Mouse (Mus musculus) liver, embryonic 12.5 days (tissue): ENCODE results near the gene Ncln. TPM values are rescaled to one million over a fixed set of nuclear protein-coding genes. Genes with fewer than 3 reads are reported as not detected.

Source experiments
- ATAC-seq: fragments of 200-750 bp; cut with Nextera tagmentation; 2 replicates; pipeline ENCODE4 v1.8.0; 2017; ENCODE audit warnings: moderate number of reproducible peaks, mild to moderate bottlenecking, moderate library complexity
- H3K27ac ChIP-seq: fragments of 300-500 bp; sonication (generic); 2 replicates; pipeline ENCODE4 v1.5.1; 2016; ENCODE audit warnings: mild to moderate bottlenecking
- H3K27me3 ChIP-seq: fragments of 300-500 bp; sonication (generic); replicated peaks from 2 replicates; pipeline ENCODE4 v1.6.1; 2016; ENCODE audit warnings: mild to moderate bottlenecking, moderate library complexity
- H3K36me3 ChIP-seq: fragments of 300-500 bp; sonication (generic); 2 replicates; pipeline ENCODE4 v1.6.1; 2016; ENCODE audit warnings: mild to moderate bottlenecking, moderate library complexity
- H3K4me1 ChIP-seq: fragments of 300-500 bp; sonication (generic); 2 replicates; pipeline ENCODE4 v1.6.1; 2016
- H3K4me2 ChIP-seq: fragments of 300-500 bp; sonication (generic); 2 replicates; pipeline ENCODE4 v1.6.1; 2016; ENCODE audit warnings: mild to moderate bottlenecking, moderate library complexity
- H3K4me3 ChIP-seq: fragments of 300-500 bp; sonication (generic); 2 replicates; pipeline ENCODE4 v1.5.1; 2016; ENCODE audit warnings: mild to moderate bottlenecking, moderate library complexity
- H3K9ac ChIP-seq: fragments of 300-500 bp; sonication (generic); 2 replicates; pipeline ENCODE4 v1.6.1; 2016; ENCODE audit warnings: mild to moderate bottlenecking, moderate library complexity
- H3K9me3 ChIP-seq: fragments of 300-500 bp; sonication (generic); replicated peaks from 2 replicates; pipeline ENCODE4 v1.6.1; 2016; ENCODE audit warnings: mild to moderate bottlenecking, moderate library complexity
- WGBS: fragments of 180-500 bp; shearing (Covaris S2); methylation state at CpG from one replicate; pipeline ENCODE4 v1.1.7; 2016; ENCODE audit not compliant: insufficient replicate concordance; 5-methylcytosine and 5-hydroxymethylcytosine counted together
- polyA plus RNA-seq: library from polyadenylated mRNA; unstranded; fragments of >200 nt; fragmentation: Nextera tagmentation; extraction: Ambion mirVana; gene quantifications from 2 replicates; pipeline ENCODE4 v1.2.1, GENCODE M21; 2016

The Ncln gene
- polyA plus RNA-seq, 1 experiment from 2014 or later: 62.7 TPM

GRCm38 (mm10) chr10:81526779-81527178, 30.6 kb upstream of the Ncln start:
- Histone ChIP-seq H3K36me3 (peaks cover 33% of the 10 kb centered on the region), H3K4me1 (peaks cover 39% of the 10 kb centered on the region), H3K27ac (no peak overlapping the region), H3K4me3 (no peak overlapping the region), H3K4me2 (no peak overlapping the region), H3K27me3 (no peaks in the 10 kb centered on the region), H3K9ac (no peak overlapping the region), H3K9me3 (no peaks in the 10 kb centered on the region)
- 0 out of 2 replicates have a peak, but pooled peaks have one; percentile 1 for ATAC-seq
- 8% methylated on average over 14 of the region's 14 CpGs for WGBS

- H3K4me2 ChIP-seq: peak overlapping the region; percentile 75
- H3K9ac ChIP-seq: peak overlapping the region; percentile 71
- no peaks in the 10 kb centered on the region for H3K27me3 ChIP-seq
- WGBS: 11% methylated on average over 12 of the region's 13 CpGs
- H3K27ac ChIP-seq: peak overlapping the region; percentile 81
- peaks cover 16% of the 10 kb centered on the region for H3K36me3 ChIP-seq
- peak overlapping the region; percentile 18; the same call in 1 of the 2 replicates for H3K4me3 ChIP-seq
- H3K4me1 ChIP-seq: peaks cover 44% of the 10 kb centered on the region
- no peaks in the 10 kb centered on the region for H3K9me3 ChIP-seq
- ATAC-seq: peak; percentile 73
Observed at GRCm38 (mm10) chr10:81525017-81525694, 29.0 kb upstream of the Ncln start.

DNA sequence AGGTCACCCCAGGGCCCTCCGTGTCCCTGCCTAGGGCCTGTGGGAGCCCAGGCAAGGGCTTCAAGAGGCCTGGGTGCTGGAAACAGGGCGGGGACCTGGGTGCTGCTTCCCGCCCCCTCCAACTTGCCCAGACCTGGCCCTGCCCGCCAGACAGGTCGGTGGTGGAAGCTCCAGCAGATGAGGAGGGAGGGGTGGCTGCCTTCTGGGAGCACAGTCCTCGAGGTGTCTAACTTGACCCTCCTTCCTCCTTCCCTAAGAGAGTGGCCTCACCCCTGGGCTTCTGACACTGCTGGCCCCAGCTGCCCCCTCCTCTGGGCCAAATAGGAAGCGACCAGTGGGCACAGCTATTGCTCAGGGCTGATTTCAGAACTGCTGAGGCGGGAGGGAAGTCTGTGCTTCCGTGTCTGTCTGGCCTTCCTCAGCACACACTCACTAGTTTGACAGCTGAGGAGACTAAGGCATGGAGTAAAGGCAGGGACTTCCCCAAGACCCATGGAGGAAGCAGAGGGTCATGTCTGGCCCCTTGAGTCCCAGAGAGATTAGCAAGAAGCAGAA, 27.9 kb upstream of the Ncln start, which contains the start of gene Gna15:
TSS of gene Gna15 (minus strand) at position 175 of the 555 bp plus-strand sequence.
- H3K27ac ChIP-seq: peak within 1 kb of the TSS; percentile 81
- H3K27me3 ChIP-seq: no peaks in the 10 kb centered on the region
- H3K9me3 ChIP-seq: no peaks in the 10 kb centered on the region
- H3K9ac ChIP-seq: peak within 1 kb of the TSS; percentile 71
- H3K36me3 ChIP-seq: peaks cover 6% of the 10 kb centered on the region
- H3K4me2 ChIP-seq: peak within 1 kb of the TSS; percentile 75
- 5% methylated on average over 9 of the region's 9 CpGs for WGBS
- peaks cover 54% of the 10 kb centered on the region for H3K4me1 ChIP-seq
- peak within 1 kb of the TSS; percentile 51 for H3K4me3 ChIP-seq
- peak; percentile 57 for ATAC-seq

GRCm38 (mm10) chr10:81523570-81523969, 27.4 kb upstream of the Ncln start:
- H3K4me1 ChIP-seq: peaks cover 59% of the 10 kb centered on the region

DNA sequence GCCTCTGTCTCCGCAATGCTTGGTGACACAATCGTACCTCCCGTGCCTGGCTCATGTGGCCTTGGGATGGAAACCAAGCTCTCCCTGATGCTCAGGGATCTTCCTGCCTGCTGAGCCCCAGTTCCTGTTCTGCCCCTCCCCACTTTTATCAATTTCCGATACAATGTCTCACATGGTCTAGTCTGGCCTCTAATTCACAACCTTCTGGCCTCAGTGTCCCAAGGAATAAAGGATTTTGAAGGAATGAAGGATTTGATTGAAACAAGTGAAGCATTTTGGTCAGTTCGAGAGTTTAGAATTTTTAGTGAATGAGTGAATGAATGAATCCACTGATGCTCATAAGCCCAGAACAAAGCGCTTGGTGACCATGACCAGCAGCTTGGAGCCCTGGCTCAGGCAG, 26.9 kb upstream of the Ncln start:
- no peaks in the 10 kb centered on the region for H3K9me3 ChIP-seq
- H3K36me3 ChIP-seq: 0 out of 2 replicates have a peak, but pooled peaks cover 3% of the 10 kb centered on the region
- 31% methylated on average over 6 of the region's 6 CpGs for WGBS
- no peak for ATAC-seq
- peak overlapping the region; percentile 51 for H3K4me3 ChIP-seq
- peak overlapping the region; percentile 75 for H3K4me2 ChIP-seq
- H3K9ac ChIP-seq: peak overlapping the region; percentile 71
- H3K4me1 ChIP-seq: peaks cover 64% of the 10 kb centered on the region
- no peaks in the 10 kb centered on the region for H3K27me3 ChIP-seq
- H3K27ac ChIP-seq: peak overlapping the region; percentile 81

More at GRCm38 (mm10) chr10:81523570-81523969, 27.4 kb upstream of the Ncln start:
- Histone ChIP-seq H3K4me3 (peak overlapping the region; percentile 51), H3K9ac (peak overlapping the region; percentile 71), H3K27ac (peak overlapping the region; percentile 81), H3K27me3 (no peaks in the 10 kb centered on the region), H3K4me2 (peak overlapping the region; percentile 75), H3K9me3 (no peaks in the 10 kb centered on the region), H3K36me3 (0 out of 2 replicates have a peak, but pooled peaks cover 3% of the 10 kb centered on the region)
- WGBS: 5% methylated on average over 19 of the region's 19 CpGs
- ATAC-seq: no peak

- WGBS: 27% methylated on average over 3 of the region's 3 CpGs
- Histone ChIP-seq H3K4me3 (no peak overlapping the region), H3K36me3 (no peaks in the 10 kb centered on the region), H3K9me3 (no peaks in the 10 kb centered on the region), H3K27ac (peak overlapping the region; percentile 69), H3K4me2 (0 out of 2 replicates have a peak overlapping the region, but pooled peaks have one; percentile 23), H3K4me1 (peaks cover 64% of the 10 kb centered on the region), H3K27me3 (no peaks in the 10 kb centered on the region), H3K9ac (no peak overlapping the region)
- no peak for ATAC-seq
Observed at GRCm38 (mm10) chr10:81519978-81520365, 23.8 kb upstream of the Ncln start.

DNA sequence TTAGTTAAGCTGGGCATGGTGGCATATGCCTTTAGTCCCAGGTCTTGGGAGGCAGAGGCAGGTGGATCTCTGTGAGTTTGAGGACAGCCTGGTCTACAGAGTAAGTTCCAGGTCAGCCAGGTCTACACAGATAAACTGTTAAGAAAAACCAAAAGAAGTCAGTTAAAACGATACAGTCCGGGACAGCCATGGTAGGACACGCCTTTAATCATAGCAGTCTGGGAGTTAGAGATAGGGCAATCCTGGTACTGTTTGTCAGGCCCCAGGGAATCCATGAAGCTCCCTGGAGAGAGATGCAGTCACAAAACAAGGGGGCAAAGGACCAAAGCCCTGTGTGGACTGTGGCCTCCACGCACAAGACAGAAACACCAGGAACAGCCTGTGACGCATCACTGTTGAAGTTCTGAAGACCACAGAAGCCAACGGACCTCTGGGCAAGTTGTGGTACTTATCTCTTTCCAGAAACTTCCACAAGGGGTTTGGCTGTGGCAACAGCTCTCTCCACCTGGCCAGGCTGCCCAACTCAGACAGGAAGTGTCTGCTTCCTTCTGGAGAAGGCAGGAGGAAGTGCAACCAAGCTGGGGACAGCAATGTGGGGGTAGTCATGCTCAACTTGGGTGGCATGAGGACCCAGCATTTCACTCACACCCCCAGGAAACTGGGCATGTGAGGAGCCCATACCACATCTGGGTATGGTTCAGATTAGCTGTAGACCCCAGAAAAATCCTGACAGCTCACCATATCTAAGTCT, 23.2 kb upstream of the Ncln start:
- peaks cover 59% of the 10 kb centered on the region for H3K4me1 ChIP-seq
- no peaks in the 10 kb centered on the region for H3K9me3 ChIP-seq
- no peaks in the 10 kb centered on the region for H3K27me3 ChIP-seq
- peak overlapping the region; percentile 69 for H3K27ac ChIP-seq
- H3K36me3 ChIP-seq: peaks cover 2% of the 10 kb centered on the region
- ATAC-seq: peak; percentile 78
- peak overlapping the region; percentile 23 for H3K4me2 ChIP-seq
- WGBS: 14% methylated on average over 6 of the region's 6 CpGs
- no peak overlapping the region for H3K4me3 ChIP-seq
- no peak overlapping the region for H3K9ac ChIP-seq

- 0 out of 2 replicates have a peak overlapping the region, but pooled peaks have one; percentile 1 for H3K9ac ChIP-seq
- peaks cover 50% of the 10 kb centered on the region for H3K4me1 ChIP-seq
- peaks cover 11% of the 10 kb centered on the region for H3K36me3 ChIP-seq
- peak; percentile 30; the same call in 1 of the 2 replicates for ATAC-seq
- peak overlapping the region; percentile 23; the same call in 1 of the 2 replicates for H3K4me2 ChIP-seq
- H3K4me3 ChIP-seq: no peak overlapping the region
- peak overlapping the region; percentile 69 for H3K27ac ChIP-seq
- WGBS: 18% methylated on average over 4 of the region's 4 CpGs
- H3K27me3 ChIP-seq: no peaks in the 10 kb centered on the region
- H3K9me3 ChIP-seq: 0 out of 2 replicates have a peak, but pooled peaks cover 5% of the 10 kb centered on the region
Observed at GRCm38 (mm10) chr10:81518546-81518945, 22.4 kb upstream of the Ncln start.

- Histone ChIP-seq H3K27ac (peak overlapping the region; percentile 9; the same call in 1 of the 2 replicates), H3K9ac (no peak overlapping the region), H3K27me3 (0 out of 2 replicates have a peak, but pooled peaks cover 2% of the 10 kb centered on the region), H3K4me2 (no peak overlapping the region), H3K4me1 (peaks cover 43% of the 10 kb centered on the region), H3K36me3 (peaks cover 14% of the 10 kb centered on the region), H3K9me3 (0 out of 2 replicates have a peak, but pooled peaks cover 5% of the 10 kb centered on the region), H3K4me3 (no peak overlapping the region)
- no peak for ATAC-seq
- 65% methylated on average over 8 of the region's 8 CpGs for WGBS
Observed at GRCm38 (mm10) chr10:81517227-81517626, 21.0 kb upstream of the Ncln start.

DNA sequence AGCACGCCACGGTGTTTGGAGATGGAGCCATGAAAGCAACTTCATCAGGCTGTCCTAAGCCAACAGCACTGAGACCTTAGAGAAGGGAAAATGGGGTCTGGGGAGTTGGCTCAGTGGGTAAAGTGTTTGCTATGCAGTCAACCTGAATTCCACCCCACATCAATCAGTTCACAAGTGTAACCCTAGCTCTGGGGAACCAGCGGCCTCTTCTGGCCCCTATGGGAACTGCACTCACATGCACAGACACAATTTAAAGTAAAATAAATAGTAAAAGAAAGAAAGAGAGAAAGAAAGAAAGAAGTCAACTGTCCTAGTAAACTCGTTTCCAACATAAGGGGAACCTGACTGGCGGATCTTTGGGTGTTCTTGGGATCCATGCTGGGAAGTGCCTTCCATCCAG, 17.6 kb upstream of the Ncln start:
- WGBS: 77% methylated on average over 5 of the region's 5 CpGs
- no peak overlapping the region for H3K4me3 ChIP-seq
- 0 out of 2 replicates have a peak, but pooled peaks cover 9% of the 10 kb centered on the region for H3K27me3 ChIP-seq
- peaks cover 24% of the 10 kb centered on the region for H3K4me1 ChIP-seq
- 0 out of 2 replicates have a peak, but pooled peaks cover 5% of the 10 kb centered on the region for H3K9me3 ChIP-seq
- H3K4me2 ChIP-seq: no peak overlapping the region
- H3K36me3 ChIP-seq: peaks cover 24% of the 10 kb centered on the region
- ATAC-seq: no peak
- no peak overlapping the region for H3K27ac ChIP-seq
- no peak overlapping the region for H3K9ac ChIP-seq

DNA sequence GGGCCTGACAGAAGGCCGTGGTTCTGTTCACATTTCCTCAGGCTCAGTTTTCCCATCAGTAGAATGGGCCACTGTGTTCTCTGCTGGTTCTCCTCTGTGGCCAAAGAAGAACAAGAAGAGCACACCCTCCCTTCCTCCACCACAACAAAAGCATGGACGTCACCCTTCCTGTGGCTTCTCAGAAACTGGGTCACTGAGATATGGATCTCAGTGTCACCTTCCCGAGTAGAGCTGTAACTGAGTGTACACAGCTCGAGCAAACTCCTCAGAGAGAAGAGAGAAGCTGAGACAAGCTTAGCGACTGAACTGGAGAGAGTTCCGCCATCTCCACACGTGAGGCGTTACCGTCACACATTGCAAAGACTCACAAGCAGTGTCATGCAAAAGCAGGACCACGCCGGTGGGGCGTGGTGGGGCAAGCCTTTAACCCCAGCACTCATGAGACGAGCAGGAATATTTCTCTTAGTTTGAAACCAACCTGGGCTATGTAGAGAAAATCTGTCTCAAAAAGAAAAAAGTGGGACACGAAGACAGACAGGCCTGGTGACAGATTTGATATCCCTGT, 14.1 kb upstream of the Ncln start:
- no peak overlapping the region for H3K4me3 ChIP-seq
- H3K36me3 ChIP-seq: peaks cover 32% of the 10 kb centered on the region
- peaks cover 17% of the 10 kb centered on the region for H3K4me1 ChIP-seq
- 0 out of 2 replicates have a peak, but pooled peaks cover 5% of the 10 kb centered on the region for H3K9me3 ChIP-seq
- no peak for ATAC-seq
- no peak overlapping the region for H3K9ac ChIP-seq
- no peak overlapping the region for H3K27ac ChIP-seq
- 0 out of 2 replicates have a peak, but pooled peaks cover 9% of the 10 kb centered on the region for H3K27me3 ChIP-seq
- no peak overlapping the region for H3K4me2 ChIP-seq
- 67% methylated on average over 14 of the region's 14 CpGs for WGBS
